Mouse (Mus musculus) kidney, postnatal 0 days (tissue): ENCODE data around the gene Gatad2b. TPM values are rescaled to one million over a fixed set of nuclear protein-coding genes. Genes with fewer than 3 reads are reported as not detected.

Experiments used
- ATAC-seq: fragments of 200-750 bp; cut with Nextera tagmentation; replicated peaks from 2 replicates; pipeline ENCODE4 v1.8.0; 2017; ENCODE audit warnings: low read depth, moderate number of reproducible peaks, moderate TSS enrichment, moderate library complexity; ENCODE audit not compliant: low FRiP score
- DNase-seq: peaks from one replicate; pipeline ENCODE4 v3.0.0-alpha.2; 2016; ENCODE audit warnings: low spot score
- H3K27ac ChIP-seq: fragments of 300-500 bp; sonication (generic); 2 replicates; pipeline ENCODE4 v1.5.1; 2014; ENCODE audit warnings: mild to moderate bottlenecking
- H3K27me3 ChIP-seq: fragments of 300-500 bp; sonication (generic); 2 replicates; pipeline ENCODE4 v1.6.1; 2014; ENCODE audit warnings: low read length, mixed read lengths; ENCODE audit not compliant: insufficient read depth
- H3K36me3 ChIP-seq: fragments of 300-500 bp; sonication (generic); 2 replicates; pipeline ENCODE4 v1.6.1; 2014; ENCODE audit warnings: low read length, mixed read lengths; ENCODE audit not compliant: insufficient read depth
- H3K4me1 ChIP-seq: fragments of 300-500 bp; sonication (generic); replicated peaks from 2 replicates; pipeline ENCODE4 v1.6.1; 2014; ENCODE audit warnings: antibody characterized with exemption, low read length, mixed read lengths; ENCODE audit not compliant: insufficient read depth
- H3K4me2 ChIP-seq: fragments of 300-500 bp; sonication (generic); 2 replicates; pipeline ENCODE4 v1.6.1; 2014; ENCODE audit warnings: mild to moderate bottlenecking, low read length, moderate library complexity, mixed read lengths
- H3K4me3 ChIP-seq: fragments of 300-500 bp; sonication (generic); replicated peaks from 2 replicates; pipeline ENCODE4 v1.5.1; 2014; ENCODE audit warnings: low read depth, low read length
- H3K9ac ChIP-seq: fragments of 300-500 bp; sonication (generic); 2 replicates; pipeline ENCODE4 v1.6.1; 2014; ENCODE audit warnings: low read depth, low read length
- H3K9me3 ChIP-seq: fragments of 300-500 bp; sonication (generic); replicated peaks from 2 replicates; pipeline ENCODE4 v1.6.1; 2016; ENCODE audit warnings: low read length, inconsistent platforms, mixed read lengths
- CTCF ChIP-seq: IDR thresholded peaks from 2 replicates; pipeline ENCODE4 v1.5.1; 2016; ENCODE audit warnings: antibody characterized with exemption, low read depth, mild to moderate bottlenecking, moderate library complexity
- WGBS: fragments of 180-500 bp; shearing (Covaris S2); extraction: QIAGEN DNeasy Blood & Tissue Kit; methylation state at CpG from one replicate; pipeline ENCODE4 v1.1.7; 2014; 5-methylcytosine and 5-hydroxymethylcytosine counted together
- polyA plus RNA-seq: library from polyadenylated mRNA; unstranded; fragments of >200 nt; fragmentation: Nextera tagmentation; extraction: Ambion mirVana; gene quantifications from 2 replicates; pipeline ENCODE4 v1.2.1, GENCODE M21; 2015

Gene Gatad2b
- polyA plus RNA-seq, 1 experiment from 2014 or later = 8.1 TPM

GRCm38 (mm10) chr3:90357959-90358358 is 65.0 kb downstream of the Gatad2b start:
- ATAC-seq = no peak
- 90% methylated on average over 7 of the region's 7 CpGs for WGBS

GRCm38 (mm10) chr3:90359230-90359629 is 66.3 kb downstream of the Gatad2b start:
- H3K36me3 ChIP-seq = peaks cover 39% of the 10 kb centered on the region
- no peak for TF ChIP-seq CTCF
- no peak overlapping the region for H3K27ac ChIP-seq
- no peak overlapping the region for H3K9ac ChIP-seq
- DNase-seq (no peak), ATAC-seq (no peak)
- H3K4me3 ChIP-seq = no peak overlapping the region
- no peak overlapping the region for H3K4me2 ChIP-seq
- 91% methylated on average over 1 of the region's 1 CpGs for WGBS
- H3K9me3 ChIP-seq = no peaks in the 10 kb centered on the region
- no peaks in the 10 kb centered on the region for H3K4me1 ChIP-seq
- H3K27me3 ChIP-seq = no peaks in the 10 kb centered on the region

More at GRCm38 (mm10) chr3:90357959-90358358, 65.0 kb downstream of the Gatad2b start:
- Histone ChIP-seq H3K4me2 (no peak overlapping the region), H3K36me3 (peaks cover 51% of the 10 kb centered on the region), H3K27ac (no peak overlapping the region), H3K4me3 (no peak overlapping the region), H3K27me3 (no peaks in the 10 kb centered on the region), H3K9me3 (no peaks in the 10 kb centered on the region), H3K4me1 (no peaks in the 10 kb centered on the region), H3K9ac (no peak overlapping the region)
- TF ChIP-seq CTCF = no peak
- no peak for DNase-seq

- H3K36me3 ChIP-seq = peaks cover 18% of the 10 kb centered on the region; the same call in 1 of the 2 replicates
- TF ChIP-seq CTCF = no peak
- no peak overlapping the region for H3K27ac ChIP-seq
- H3K9ac ChIP-seq = no peak overlapping the region
- H3K4me2 ChIP-seq = no peak overlapping the region
- no peaks in the 10 kb centered on the region for H3K9me3 ChIP-seq
- ATAC-seq (no peak), DNase-seq (no peak)
- WGBS = 81% methylated on average over 4 of the region's 4 CpGs
- H3K4me1 ChIP-seq = no peaks in the 10 kb centered on the region
- no peaks in the 10 kb centered on the region for H3K27me3 ChIP-seq
- H3K4me3 ChIP-seq = no peak overlapping the region
Observed at GRCm38 (mm10) chr3:90361476-90361875, 68.5 kb downstream of the Gatad2b start.

GRCm38 (mm10) chr3:90362346-90362745 is 69.4 kb downstream of the Gatad2b start:
- DNase-seq = no peak
- TF ChIP-seq CTCF = no peak

GRCm38 (mm10) chr3:90367001-90367632 is 74.1 kb downstream of the Gatad2b start:
- no peak overlapping the region for H3K4me2 ChIP-seq
- WGBS = 91% methylated on average over 5 of the region's 5 CpGs

More at GRCm38 (mm10) chr3:90362346-90362745, 69.4 kb downstream of the Gatad2b start:
- ATAC-seq = no peak
- no peak overlapping the region for H3K9ac ChIP-seq
- no peaks in the 10 kb centered on the region for H3K9me3 ChIP-seq
- H3K4me2 ChIP-seq = no peak overlapping the region
- no peaks in the 10 kb centered on the region for H3K4me1 ChIP-seq
- no peak overlapping the region for H3K27ac ChIP-seq
- no peaks in the 10 kb centered on the region for H3K27me3 ChIP-seq
- no peak overlapping the region for H3K4me3 ChIP-seq
- peaks cover 10% of the 10 kb centered on the region; the same call in 1 of the 2 replicates for H3K36me3 ChIP-seq
- WGBS = 81% methylated on average over 2 of the region's 2 CpGs

GRCm38 (mm10) chr3:90369041-90369440 is 76.1 kb downstream of the Gatad2b start:
- no peak overlapping the region for H3K4me2 ChIP-seq
- H3K4me3 ChIP-seq = no peak overlapping the region
- H3K9me3 ChIP-seq = no peaks in the 10 kb centered on the region
- no peak for DNase-seq
- no peaks in the 10 kb centered on the region for H3K36me3 ChIP-seq
- 31% methylated on average over 2 of the region's 2 CpGs for WGBS
- no peak overlapping the region for H3K27ac ChIP-seq
- no peak for TF ChIP-seq CTCF
- H3K9ac ChIP-seq = no peak overlapping the region
- no peaks in the 10 kb centered on the region for H3K4me1 ChIP-seq
- no peak for ATAC-seq
- no peaks in the 10 kb centered on the region for H3K27me3 ChIP-seq

More at GRCm38 (mm10) chr3:90367001-90367632, 74.1 kb downstream of the Gatad2b start:
- Histone ChIP-seq H3K36me3 (no peaks in the 10 kb centered on the region), H3K9ac (no peak overlapping the region), H3K4me3 (no peak overlapping the region), H3K27me3 (no peaks in the 10 kb centered on the region), H3K4me1 (no peaks in the 10 kb centered on the region), H3K9me3 (no peaks in the 10 kb centered on the region), H3K27ac (no peak overlapping the region)
- DNase-seq = no peak
- no peak for TF ChIP-seq CTCF
- ATAC-seq = no peak
